Mouse (Mus musculus): ENCODE data around the gene Coro2a. TPM values are rescaled to one million over a fixed set of nuclear protein-coding genes. Genes with fewer than 3 reads are reported as not detected.

Coro2a gene
- polyA plus RNA-seq, 1 experiment, result 23.2 TPM

DNA sequence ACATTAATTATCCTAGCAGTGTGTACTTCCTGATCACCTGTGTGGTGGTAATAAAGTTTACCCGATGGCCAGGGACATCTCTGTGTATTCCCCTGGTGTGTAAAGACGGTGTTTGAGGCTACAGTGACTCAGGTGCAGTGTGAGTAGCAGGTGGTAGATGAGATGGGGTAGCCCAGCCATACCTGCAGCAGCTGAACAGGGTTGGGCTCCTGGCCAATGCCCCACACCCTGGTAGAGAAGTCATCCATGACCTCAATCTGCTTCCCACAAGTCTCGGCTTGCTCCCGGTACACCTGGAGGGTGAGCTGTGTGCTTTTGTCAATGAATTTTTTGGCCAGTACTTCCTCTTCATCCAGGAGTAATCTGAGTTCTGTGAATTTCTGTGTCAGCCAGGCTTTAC, 78.7 kb downstream of the Coro2a start:
- Histone ChIP-seq H3K4me3 (ENCODE audit: insufficient read depth, low read length) (no peak overlapping the region), H3K4me1 (ENCODE audit: control insufficient read depth, insufficient read depth, low read length) (no peaks in the 10 kb centered on the region), H3K27ac (ENCODE audit: insufficient read depth, low read length) (no peak overlapping the region)
- TF ChIP-seq CTCF (IDR thresholded peaks at IDR 0.05; ENCODE audit: extremely low read depth, insufficient read depth, low read length) (no peak), POLR2A (IDR thresholded peaks at IDR 0.05; ENCODE audit: extremely low read depth, insufficient read depth, low read length) (no peak)

DNA sequence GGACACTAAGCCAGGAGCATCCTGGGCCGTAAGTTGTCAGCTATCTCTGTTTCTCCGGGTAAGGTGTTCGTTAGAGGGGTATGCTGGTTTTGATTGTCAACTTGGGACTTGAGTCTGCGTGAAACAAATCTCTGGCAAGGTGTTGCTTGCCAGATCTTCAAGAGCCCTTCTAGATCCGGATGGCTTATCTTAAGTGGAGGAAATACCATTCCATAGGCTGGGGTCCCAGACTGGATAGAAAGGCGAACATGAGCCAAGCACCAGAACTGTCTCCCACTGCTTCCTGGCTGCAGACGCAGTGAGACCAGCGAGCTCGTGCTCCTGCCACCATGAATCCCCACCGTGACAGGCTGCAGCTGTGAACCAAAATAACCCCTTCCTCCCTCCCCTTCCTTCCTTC, 80.5 kb downstream of the Coro2a start:
- no peak overlapping the region for H3K27ac ChIP-seq (ENCODE audit: insufficient read depth, low read length)
- TF ChIP-seq POLR2A (IDR thresholded peaks at IDR 0.05; ENCODE audit: extremely low read depth, insufficient read depth, low read length), result no peak
- TF ChIP-seq CTCF (IDR thresholded peaks at IDR 0.05; ENCODE audit: extremely low read depth, insufficient read depth, low read length), result no peak
- H3K4me1 ChIP-seq (ENCODE audit: control insufficient read depth, insufficient read depth, low read length), result no peaks in the 10 kb centered on the region
- H3K4me3 ChIP-seq (ENCODE audit: insufficient read depth, low read length), result no peak overlapping the region

DNA sequence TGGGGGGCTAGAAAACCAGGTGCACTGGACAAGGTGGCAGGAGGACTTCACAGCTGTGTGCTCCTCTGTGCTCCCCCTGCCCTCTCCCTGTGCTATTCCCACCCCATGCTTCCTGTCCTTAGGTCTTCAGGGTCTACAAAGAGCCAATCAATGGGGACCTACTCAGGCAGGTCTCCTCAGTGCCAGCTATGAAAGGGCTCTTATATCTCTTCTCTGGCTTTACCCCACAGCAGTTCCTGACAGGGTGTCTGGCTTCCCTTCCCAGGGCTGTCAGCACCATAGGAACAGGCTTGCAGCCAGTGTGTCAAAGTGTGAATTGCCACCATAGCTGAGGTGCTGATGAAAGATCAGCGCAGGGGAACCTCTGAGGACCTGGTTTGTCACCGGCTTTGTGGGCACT, 81.5 kb downstream of the Coro2a start:
- Histone ChIP-seq H3K4me3 (ENCODE audit: insufficient read depth, low read length) (no peak overlapping the region), H3K27ac (ENCODE audit: insufficient read depth, low read length) (no peak overlapping the region), H3K4me1 (ENCODE audit: control insufficient read depth, insufficient read depth, low read length) (no peaks in the 10 kb centered on the region)
- TF ChIP-seq CTCF (IDR thresholded peaks at IDR 0.05; ENCODE audit: extremely low read depth, insufficient read depth, low read length), result no peak
- TF ChIP-seq POLR2A (IDR thresholded peaks at IDR 0.05; ENCODE audit: extremely low read depth, insufficient read depth, low read length), result no peak

DNA sequence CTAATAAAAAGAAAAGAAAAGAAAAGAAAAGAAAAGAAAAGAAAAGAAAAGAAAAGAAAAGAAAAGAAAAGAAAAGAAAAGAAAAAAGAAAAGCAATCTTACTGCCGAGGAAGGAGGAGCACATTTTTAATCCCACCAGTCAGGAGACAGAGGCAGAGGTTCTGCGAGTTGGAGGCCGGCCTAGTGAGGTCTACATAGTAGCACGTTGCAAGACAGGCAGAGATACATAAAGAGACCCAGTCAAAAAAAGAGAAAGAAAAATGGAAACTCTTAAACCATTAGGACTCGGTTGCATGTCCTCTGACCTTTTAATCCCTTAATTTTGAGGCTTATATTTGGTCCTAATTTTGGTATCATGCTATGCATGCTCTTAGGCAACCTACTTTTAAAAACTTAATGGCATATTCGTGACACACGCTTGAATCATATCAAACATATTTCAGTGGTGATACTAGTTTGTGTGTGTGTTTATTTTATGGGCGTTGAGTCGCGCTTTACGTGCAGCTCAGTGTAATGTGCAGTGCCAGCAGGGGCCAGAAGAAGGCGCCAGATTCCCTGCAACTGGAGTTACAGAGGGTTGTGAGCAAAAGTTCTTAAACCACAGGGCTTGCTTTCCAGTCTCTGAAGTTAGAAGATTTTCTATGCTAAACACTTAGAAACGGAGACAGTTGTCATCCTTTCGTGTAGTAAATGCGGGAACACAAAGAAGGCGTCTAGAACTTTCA, 94.1 kb downstream of the Coro2a start:
- H3K27ac ChIP-seq (ENCODE audit: insufficient read depth, low read length), result no peak overlapping the region
- H3K4me3 ChIP-seq (ENCODE audit: insufficient read depth, low read length), result no peak overlapping the region; the same call in 1 of the 2 replicates
- no peak for TF ChIP-seq POLR2A (IDR thresholded peaks at IDR 0.05; ENCODE audit: extremely low read depth, insufficient read depth, low read length)
- peak; percentile 69 for TF ChIP-seq CTCF (IDR thresholded peaks at IDR 0.05; ENCODE audit: extremely low read depth, insufficient read depth, low read length)
- 0 out of 2 replicates have a peak, but pooled peaks cover 1% of the 10 kb centered on the region for H3K4me1 ChIP-seq (ENCODE audit: control insufficient read depth, insufficient read depth, low read length)

DNA sequence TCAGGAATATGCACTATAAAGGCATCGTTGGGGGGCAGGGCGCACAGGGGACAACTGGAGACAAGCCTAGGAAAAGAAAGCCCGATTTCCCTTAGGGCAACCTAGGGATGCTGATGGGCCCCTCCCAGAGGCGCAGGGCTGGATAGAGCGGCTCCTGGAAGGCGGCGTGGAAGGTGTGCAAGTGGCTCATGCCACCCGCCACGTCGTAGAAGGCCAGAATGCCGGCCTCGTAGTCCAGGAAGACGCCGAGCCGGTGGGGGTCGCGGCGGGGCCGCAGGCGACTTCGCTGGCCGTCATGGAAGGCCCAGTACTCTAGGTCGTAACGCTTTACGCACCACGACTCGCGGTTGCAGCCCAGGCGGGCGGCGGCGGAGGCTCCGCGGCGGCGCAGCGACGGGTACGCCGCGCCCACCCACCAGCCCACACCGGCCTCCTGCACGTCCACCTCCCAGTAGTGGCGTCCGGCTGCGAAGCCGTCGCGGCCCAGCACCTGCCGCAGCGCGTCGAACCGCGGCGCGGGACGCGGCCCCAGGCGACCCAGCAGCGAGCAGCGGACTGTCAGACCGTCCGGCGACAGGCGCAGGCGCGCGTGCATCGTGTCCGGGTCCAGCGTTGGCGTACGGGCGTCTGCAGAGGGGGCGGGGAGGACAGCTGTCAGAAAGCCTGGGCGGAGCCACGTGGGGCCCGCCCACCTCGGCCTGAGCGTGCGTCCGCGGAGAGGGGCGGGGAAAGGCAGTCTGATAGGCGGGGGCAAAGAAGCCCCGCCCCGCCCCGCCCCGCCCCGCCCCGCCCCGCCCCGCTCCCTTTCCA, 95.0 kb downstream of the Coro2a start:
- 0 out of 2 replicates have a peak, but pooled peaks cover 1% of the 10 kb centered on the region for H3K4me1 ChIP-seq (ENCODE audit: control insufficient read depth, insufficient read depth, low read length)
- peak overlapping the region; percentile 82 for H3K27ac ChIP-seq (ENCODE audit: insufficient read depth, low read length)
- peak; percentile 83 for TF ChIP-seq POLR2A (IDR thresholded peaks at IDR 0.05; ENCODE audit: extremely low read depth, insufficient read depth, low read length)
- no peak for TF ChIP-seq CTCF (IDR thresholded peaks at IDR 0.05; ENCODE audit: extremely low read depth, insufficient read depth, low read length)
- peak overlapping the region; percentile 45 for H3K4me3 ChIP-seq (ENCODE audit: insufficient read depth, low read length)

DNA sequence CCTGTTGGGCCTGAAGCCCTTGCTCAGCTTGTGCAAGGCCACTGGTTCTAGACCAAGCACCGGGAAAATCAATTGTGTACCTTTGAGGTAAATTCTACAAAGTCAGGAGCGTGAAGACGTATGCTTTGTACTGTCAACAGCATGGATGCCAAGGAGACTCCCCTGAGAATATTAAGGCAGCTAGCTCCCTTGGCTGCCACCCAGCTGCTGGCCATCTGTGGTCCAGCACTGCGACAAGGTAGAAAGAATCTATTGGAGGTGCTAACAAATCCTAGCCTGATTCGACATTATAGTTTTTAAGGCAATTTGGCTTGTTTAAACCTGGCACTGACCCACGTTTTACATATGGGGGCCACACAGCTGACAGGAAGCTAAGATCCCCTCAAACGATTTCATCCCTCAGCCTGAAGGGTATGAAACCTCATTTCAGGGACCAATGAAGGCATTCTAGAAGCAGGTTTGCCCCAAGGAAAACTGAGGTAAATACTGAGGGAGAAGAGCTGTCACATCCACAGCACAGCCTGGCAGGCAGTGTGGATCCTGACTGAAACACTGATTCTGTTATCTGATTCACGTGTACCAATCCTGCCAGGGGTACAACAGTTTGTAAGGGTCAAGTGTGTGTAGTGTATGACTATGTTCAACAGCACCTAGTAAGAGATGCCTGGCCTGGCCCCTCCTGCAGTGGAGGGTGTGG, 96.5 kb downstream of the Coro2a start:
- TF ChIP-seq POLR2A (IDR thresholded peaks at IDR 0.05; ENCODE audit: extremely low read depth, insufficient read depth, low read length), result no peak
- TF ChIP-seq CTCF (IDR thresholded peaks at IDR 0.05; ENCODE audit: extremely low read depth, insufficient read depth, low read length), result no peak
- Histone ChIP-seq H3K27ac (ENCODE audit: insufficient read depth, low read length) (no peak overlapping the region), H3K4me1 (ENCODE audit: control insufficient read depth, insufficient read depth, low read length) (0 out of 2 replicates have a peak, but pooled peaks cover 1% of the 10 kb centered on the region), H3K4me3 (ENCODE audit: insufficient read depth, low read length) (no peak overlapping the region)

DNA sequence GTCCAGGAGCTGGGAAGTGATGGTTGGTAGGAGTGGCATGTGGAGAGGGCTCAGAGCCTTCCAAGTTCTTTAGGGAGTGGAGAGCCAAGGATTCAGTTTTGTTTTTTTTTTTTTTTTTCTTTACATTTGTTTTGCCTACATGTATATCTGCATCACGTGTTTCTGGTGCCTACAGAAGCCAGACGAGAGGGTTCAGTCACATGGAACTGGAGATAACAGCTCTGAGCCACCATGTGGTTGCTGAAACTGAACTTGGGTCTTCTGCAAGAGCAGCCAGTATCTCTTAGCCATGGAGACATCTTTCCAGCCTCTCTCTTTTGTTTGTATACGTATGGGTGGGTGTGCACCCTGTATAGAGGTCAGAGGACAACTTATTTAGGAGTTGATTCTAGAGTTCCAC, 98.1 kb downstream of the Coro2a start:
- TF ChIP-seq CTCF (IDR thresholded peaks at IDR 0.05; ENCODE audit: extremely low read depth, insufficient read depth, low read length), result no peak
- TF ChIP-seq POLR2A (IDR thresholded peaks at IDR 0.05; ENCODE audit: extremely low read depth, insufficient read depth, low read length), result no peak
- Histone ChIP-seq H3K4me3 (ENCODE audit: insufficient read depth, low read length) (no peak overlapping the region), H3K27ac (ENCODE audit: insufficient read depth, low read length) (no peak overlapping the region), H3K4me1 (ENCODE audit: control insufficient read depth, insufficient read depth, low read length) (0 out of 2 replicates have a peak, but pooled peaks cover 1% of the 10 kb centered on the region)

DNA sequence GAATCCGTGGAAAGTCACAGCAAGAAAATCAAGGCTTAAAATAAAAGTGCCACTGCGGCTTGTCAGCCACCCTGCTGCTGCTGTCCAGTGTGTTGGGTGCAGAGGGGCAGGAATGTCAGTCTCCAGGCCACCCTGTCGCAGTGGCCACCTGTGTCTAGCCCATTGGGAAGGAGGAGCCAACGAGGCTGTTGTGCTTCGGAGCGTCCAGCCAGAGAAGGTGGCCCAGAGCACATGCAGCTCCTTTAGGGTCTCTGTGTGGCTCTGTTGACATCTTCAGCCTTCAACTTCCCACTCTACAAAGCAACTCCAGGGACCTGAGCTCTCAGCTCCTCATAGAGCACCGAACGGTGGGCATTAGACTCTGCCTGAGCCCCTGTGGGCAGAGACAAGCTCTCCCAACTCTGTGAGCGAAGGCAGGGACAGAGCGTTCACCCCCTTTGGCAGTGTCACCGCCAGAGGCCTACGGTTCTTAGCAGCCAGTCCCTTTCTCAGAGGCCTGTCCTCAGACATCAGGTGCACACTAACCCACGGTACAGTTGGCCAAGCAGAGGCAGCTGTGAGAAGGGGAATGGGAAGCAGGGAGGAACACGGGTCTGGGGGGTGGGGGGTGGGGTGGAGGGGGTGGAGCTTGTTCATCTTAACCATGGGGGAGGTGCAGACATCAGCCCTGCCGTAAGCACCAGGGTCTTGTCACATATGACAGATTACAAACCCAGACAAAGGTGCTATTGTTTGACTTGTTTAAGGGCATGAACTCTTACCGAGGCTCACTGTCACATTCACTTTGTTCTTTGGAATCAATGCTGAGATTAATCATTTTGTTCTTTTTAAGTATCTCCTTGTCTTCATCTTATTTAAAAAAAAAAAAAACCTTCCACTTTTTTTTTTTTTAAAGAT, 99.1 kb downstream of the Coro2a start:
- TF ChIP-seq POLR2A (IDR thresholded peaks at IDR 0.05; ENCODE audit: extremely low read depth, insufficient read depth, low read length) (no peak), CTCF (IDR thresholded peaks at IDR 0.05; ENCODE audit: extremely low read depth, insufficient read depth, low read length) (no peak)
- H3K4me3 ChIP-seq (ENCODE audit: insufficient read depth, low read length), result no peak overlapping the region
- H3K4me1 ChIP-seq (ENCODE audit: control insufficient read depth, insufficient read depth, low read length), result 0 out of 2 replicates have a peak, but pooled peaks cover 1% of the 10 kb centered on the region
- no peak overlapping the region for H3K27ac ChIP-seq (ENCODE audit: insufficient read depth, low read length)

Data from cortical plate, adult 2 months (tissue).